Mouse (Mus musculus) yolk sac, embryonic 10.5 days (tissue): ENCODE data around the gene Gm8922.
"Not testable (repeated sequence)": the region's sequence is repeated elsewhere in the genome, so short reads cannot be mapped to it uniquely, and the experiment has no call there.

Source experiments
- DNase-seq: peaks from one replicate; pipeline ENCODE4 v3.0.0-alpha.2; 2017; ENCODE audit warnings: low spot score

The Gm8922 gene

DNA sequence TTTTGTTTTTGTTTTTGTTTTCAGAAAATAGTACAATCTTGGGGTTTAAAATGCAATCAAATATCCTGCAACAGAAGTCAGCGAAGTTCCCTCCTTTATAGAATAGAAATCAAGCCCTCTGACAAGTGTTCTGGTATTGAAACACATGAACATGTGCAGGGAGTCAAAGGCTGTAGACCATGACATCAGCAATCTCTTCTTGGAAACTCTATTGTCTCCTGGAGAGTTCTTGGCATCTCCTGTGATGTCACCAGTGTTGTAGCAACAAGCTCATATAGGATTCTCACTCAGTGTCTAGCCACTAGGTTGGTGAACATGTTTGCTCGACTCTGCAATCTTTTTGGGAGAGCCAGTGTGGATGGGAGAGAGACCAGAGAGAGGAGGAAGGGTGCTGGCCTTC, at the start of gene Gm8922:
Gm8922 (plus strand) TSS at position 301 of the 400 bp plus-strand sequence.
- not testable (repeated sequence) for DNase-seq
